Mouse (Mus musculus) lung, postnatal 36 days (tissue): ENCODE measurements around the gene Btbd10.

ENCODE experiments used
- DNase-seq: peaks from one replicate; pipeline ENCODE4 v3.0.0; 2022; ENCODE audit warnings: mixed read lengths

The Btbd10 gene

GRCm38 (mm10) chr7:113368746-113369619 lies at the start of gene Btbd10:
Gene Btbd10 (minus strand): TSS chr7:113369392.
- peak; percentile 99 for DNase-seq

DNA sequence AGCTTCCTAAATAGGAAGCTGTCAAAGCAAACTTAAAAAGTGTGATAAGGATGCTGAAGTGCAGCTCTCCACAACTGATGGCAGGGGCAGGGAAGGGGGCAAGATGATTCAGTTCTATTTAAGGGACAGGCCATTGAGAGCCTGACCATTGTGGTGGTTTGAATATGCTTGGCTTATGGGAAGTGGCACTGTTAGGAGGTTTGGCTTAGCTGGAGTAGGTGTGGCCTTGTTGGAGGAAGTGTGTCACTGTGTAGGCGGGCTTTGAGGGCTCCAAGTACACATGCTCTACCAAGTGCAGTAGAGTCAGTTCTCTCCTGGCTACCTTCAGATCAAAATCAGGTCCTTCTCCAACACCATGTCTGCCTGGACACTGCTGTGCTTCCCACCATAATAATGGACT lies 47.3 kb upstream of the Btbd10 start:
- no peak for DNase-seq

DNA sequence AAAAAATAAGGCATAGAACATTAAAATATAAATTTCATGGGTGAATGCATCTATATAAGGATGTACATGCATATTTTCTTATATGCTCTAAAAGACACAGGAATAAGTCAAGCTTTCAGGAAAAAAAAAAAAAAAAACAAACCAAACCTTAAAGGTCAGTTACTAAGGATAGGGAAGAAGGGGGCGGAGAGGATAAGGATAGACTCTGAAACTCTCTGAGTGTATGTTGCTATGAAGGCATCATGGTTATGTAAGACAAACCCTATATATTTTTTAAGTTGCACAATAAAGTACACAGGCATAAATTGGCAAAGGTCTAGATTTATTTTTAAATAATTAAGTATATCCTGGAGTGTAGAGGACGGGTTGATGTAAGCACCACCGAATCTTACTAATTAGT lies 46.1 kb upstream of the Btbd10 start:
- DNase-seq, result no peak

DNA sequence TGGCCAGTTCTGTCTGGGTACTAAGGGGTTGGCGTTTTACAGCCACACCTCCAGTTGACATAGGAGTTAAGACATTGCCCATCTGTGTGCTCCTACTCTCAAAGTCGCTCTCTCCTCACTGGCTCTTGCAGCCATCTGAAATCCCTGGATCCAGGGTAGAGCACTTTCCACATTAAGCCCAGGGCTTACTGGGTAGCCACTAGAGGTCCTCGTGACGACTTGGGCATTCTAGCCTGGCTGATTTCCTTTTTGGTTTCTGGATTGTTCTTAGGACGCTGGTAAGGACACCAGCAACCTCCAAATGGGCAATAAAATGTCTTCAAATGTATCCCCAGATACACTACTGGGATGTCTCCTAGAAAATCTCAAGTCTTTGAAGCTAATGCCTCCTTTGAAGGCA lies 39.5 kb upstream of the Btbd10 start:
- peak; percentile 9 for DNase-seq

DNA sequence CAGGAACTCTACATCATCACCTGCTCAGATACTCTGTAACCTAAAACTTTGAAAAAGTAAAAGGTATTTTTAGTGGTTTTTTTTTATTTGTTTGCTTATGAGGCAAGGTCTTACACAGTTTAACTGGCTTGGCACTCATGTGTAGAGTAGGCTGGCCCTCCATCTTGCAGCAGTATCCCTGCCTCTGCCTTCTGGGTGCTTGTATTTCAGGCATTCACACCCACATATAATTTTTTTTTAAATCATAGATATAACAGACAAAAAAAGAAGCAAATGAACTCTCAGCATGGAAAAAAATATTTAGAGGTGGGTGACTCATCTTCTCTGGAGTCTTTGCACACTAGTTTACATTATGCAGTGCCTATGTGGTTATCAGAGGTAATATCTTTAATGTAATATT lies 28.9 kb upstream of the Btbd10 start:
- DNase-seq, result no peak

- DNase-seq, result no peak
Observed at GRCm38 (mm10) chr7:113396661-113397060, 27.5 kb upstream of the Btbd10 start.

DNA sequence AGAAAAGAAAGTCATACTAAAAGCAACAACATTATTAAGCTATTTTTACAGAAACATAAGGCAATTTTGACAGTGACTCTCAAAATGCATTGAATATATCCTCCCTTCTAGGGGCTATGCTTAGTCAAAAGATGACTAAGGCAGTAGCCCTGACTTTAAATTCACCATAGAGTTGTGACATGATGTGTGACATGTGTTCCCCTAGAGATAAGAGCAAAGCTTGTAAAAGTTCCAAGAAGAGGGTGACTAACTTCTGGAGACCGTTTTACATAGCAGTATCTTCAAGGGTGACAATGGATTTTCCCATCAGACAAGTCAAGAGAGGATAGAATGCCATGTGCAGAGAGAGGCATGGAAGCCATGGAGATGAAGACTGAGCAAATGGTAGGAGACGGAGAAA lies 22.4 kb upstream of the Btbd10 start:
- DNase-seq, result no peak

GRCm38 (mm10) chr7:113388470-113388869 lies 19.3 kb upstream of the Btbd10 start, which contains the start of gene Pth:
Gene Pth (minus strand): TSS chr7:113388570.
- DNase-seq, result no peak

- DNase-seq, result peak; percentile 92
Observed at GRCm38 (mm10) chr7:113377875-113378658, 8.9 kb upstream of the Btbd10 start.

GRCm38 (mm10) chr7:113372682-113373081 lies 3.5 kb upstream of the Btbd10 start:
- no peak for DNase-seq

GRCm38 (mm10) chr7:113369620-113370340 lies 588 bp upstream of the Btbd10 start:
- peak; percentile 86 for DNase-seq

GRCm38 (mm10) chr7:113367440-113367839 lies 1.8 kb downstream of the Btbd10 start:
- DNase-seq, result no peak

GRCm38 (mm10) chr7:113349089-113349488 lies 20.1 kb downstream of the Btbd10 start:
- no peak for DNase-seq

DNA sequence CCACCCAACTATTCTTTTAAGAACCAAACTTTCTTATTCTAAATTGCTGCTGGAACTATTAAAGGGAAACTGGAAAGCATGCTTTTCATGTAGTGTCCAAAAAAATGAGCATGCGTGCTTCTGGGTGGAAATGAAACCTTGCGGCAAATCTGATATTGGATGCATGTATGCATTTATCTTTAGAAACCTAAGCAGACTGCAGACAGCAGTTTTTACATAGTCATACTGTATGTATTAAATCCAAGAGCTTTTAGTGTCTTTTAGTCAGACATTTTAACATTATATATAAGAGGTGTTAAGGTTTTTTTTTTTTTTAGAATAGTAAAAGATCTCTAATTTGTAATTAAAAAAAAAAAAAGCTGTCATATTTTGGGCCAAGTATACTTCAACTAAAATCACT lies 21.5 kb downstream of the Btbd10 start:
- DNase-seq, result no peak

DNA sequence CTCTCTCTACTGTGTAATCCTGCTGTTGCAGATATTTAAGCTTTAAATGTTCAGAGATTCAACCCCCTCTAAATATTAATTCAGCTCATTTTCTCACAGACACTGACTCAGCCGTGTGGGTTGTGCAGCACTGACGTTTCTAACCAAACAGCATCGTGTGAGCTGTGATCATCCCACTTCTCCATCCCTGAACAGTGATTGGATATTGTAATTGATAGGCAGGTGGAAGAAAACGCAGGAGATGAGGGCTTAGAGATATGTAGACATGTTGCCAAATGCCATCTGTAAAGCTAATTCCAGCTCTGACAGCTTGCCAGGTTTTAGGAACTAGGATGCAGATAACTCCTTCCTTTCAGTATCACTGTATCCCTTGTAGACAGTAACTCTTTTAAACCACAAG lies 21.9 kb downstream of the Btbd10 start:
- no peak for DNase-seq

DNA sequence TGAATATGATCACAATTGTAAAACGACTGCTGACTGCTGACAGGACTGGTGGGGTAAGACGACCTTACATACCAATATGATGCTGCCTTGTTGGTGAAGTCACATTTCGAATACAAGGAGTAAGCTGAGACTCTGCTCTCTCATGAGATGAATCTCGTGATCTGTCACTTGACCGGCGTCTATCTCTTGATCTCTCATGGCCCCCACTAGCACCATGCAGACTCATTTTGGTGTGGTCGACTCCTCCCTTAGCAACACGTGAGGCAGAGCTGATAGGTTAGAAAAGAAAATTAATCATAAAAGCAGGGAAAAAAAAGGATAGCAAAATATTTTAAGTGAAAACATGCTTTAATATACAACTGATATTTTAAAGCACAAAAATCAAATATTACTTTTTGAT lies 33.9 kb downstream of the Btbd10 start:
- DNase-seq, result no peak

DNA sequence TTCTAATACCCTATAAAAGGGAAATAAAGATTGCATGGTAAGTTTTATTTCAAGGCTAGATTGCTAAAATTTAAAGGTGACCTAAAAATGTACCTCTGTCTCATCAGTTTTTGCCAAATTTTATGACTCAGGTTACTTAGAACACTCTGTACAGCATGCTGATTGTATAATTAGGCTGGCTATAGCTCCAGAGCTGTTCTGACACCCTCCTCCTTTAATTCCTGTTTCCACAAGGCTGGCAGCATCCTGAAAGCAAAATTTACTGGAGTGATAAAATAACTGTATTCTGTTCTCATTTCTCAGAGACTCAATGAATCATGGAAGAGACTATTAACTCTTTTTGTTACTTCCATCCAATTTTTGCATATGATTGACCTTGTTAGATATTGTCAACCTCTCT lies 35.2 kb downstream of the Btbd10 start:
- DNase-seq, result no peak

DNA sequence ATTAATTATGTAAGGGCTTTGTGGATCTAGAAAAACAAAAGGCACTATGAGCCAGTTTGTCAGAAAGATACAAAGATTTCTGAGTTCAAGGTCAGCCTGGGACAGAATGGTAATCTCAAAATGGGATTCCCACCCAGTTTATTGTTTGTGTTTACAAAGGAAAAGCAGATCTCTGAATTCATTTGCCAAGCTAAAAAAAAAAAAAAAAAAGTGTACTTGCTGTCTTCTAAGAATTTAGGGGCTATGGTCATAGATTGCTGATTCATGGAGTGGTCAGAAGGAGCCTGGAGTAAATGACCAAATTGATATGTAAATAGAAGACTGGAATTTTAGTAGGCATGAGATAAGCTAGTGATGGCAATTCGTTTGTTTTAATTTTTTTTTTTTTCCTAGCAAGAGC lies 49.1 kb downstream of the Btbd10 start:
- DNase-seq, result no peak

GRCm38 (mm10) chr7:113311784-113312183 lies 57.4 kb downstream of the Btbd10 start:
- peak; percentile 66 for DNase-seq

- no peak for DNase-seq
Observed at GRCm38 (mm10) chr7:113310136-113310535, 59.1 kb downstream of the Btbd10 start.

DNA sequence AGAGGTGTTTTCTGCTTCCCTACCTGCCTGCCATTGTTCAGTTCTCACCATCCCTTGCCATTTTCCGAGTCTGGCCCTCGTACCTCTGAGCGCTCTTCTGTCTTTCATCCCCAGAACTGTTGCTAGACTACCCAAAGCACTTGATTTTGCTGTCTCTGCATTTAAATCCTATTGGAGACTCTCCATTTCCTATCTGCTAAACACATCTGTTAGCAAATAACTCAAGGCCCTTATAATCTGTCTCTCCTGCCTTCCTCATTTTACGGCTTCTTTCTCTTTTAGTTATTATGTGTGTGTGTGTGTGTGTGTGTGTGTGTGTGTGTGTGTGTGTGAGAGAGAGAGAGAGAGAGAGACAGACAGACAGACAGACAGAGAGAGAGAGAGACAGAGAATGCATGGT lies 71.4 kb downstream of the Btbd10 start:
- no peak for DNase-seq

DNA sequence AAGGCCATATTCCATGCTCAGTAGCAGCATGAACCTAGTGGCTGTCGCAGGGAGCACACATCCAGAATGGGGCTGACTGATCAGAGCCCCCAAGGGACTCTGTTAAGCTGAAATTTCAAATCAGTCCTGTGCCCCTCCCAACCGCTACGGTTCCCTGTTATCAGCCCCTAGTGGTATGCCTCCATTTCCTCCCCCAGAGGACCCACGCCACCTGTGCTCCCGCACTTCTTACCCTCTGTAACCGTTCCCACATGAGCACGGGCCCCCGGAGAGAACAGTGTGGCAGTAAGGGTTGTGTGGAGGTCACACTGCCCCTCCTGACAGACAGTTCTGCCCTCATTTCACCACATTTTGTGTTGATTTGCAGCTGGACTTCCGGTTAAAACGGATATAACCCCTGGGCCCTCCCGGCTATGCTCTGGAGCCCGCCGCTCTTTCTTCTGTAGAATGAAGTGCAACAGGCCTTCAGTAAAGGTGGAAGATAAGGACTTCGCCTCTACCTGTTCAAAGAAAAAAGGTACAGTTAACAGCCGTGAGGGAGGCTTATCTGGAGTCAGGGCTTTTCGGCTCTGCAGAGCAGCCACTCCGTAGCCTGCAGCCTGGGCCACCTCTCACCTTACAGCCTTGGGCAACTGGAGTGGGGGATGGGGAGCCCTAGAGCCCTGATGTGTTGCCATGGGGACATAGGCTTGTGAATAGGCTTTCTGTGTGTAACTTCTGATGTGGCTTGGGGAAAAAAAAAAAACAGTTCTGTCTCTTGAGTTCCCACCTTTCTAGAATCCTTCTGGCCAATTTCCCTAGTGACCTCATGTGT lies 73.9 kb downstream of the Btbd10 start:
- DNase-seq, result no peak
